Mouse (Mus musculus) limb, embryonic 14.5 days (tissue): Measurements from ENCODE around the gene Cops4. TPM values are rescaled to one million over a fixed set of nuclear protein-coding genes. Genes with fewer than 3 reads are reported as not detected.

ENCODE experiments used
- ATAC-seq: fragments of 200-750 bp; cut with Nextera tagmentation; 2 replicates; pipeline ENCODE4 v1.8.0; 2017; ENCODE audit warnings: low read depth, moderate number of reproducible peaks, moderate TSS enrichment; ENCODE audit not compliant: low FRiP score
- DNase-seq: peaks from one replicate; pipeline ENCODE4 v3.0.0-alpha.2; 2015; ENCODE audit warnings: low spot score
- H3K27ac ChIP-seq: fragments of 300-500 bp; sonication (generic); replicated peaks from 2 replicates; pipeline ENCODE4 v1.5.1; 2014; ENCODE audit warnings: low read depth, mild to moderate bottlenecking, low read length, moderate library complexity, mixed read lengths
- H3K27me3 ChIP-seq: fragments of 300-500 bp; sonication (generic); 2 replicates; pipeline ENCODE4 v1.6.1; 2014; ENCODE audit warnings: low read length, mixed read lengths; ENCODE audit not compliant: control insufficient read depth, insufficient read depth
- H3K36me3 ChIP-seq: fragments of 300-500 bp; sonication (generic); 2 replicates; pipeline ENCODE4 v1.6.1; 2014; ENCODE audit warnings: mild to moderate bottlenecking, low read length, moderate library complexity, mixed read lengths; ENCODE audit not compliant: control insufficient read depth, insufficient read depth
- H3K4me1 ChIP-seq: fragments of 300-500 bp; sonication (generic); 2 replicates; pipeline ENCODE4 v1.6.1; 2014; ENCODE audit warnings: antibody characterized with exemption, low read length, mixed read lengths; ENCODE audit not compliant: control insufficient read depth, insufficient read depth
- H3K4me2 ChIP-seq: fragments of 300-500 bp; sonication (generic); replicated peaks from 2 replicates; pipeline ENCODE4 v1.6.1; 2014; ENCODE audit warnings: low read depth, mild to moderate bottlenecking, low read length, moderate library complexity; ENCODE audit not compliant: severe bottlenecking
- H3K4me3 ChIP-seq: fragments of 300-500 bp; sonication (generic); replicated peaks from 2 replicates; pipeline ENCODE4 v1.5.1; 2014; ENCODE audit warnings: low read length
- H3K9ac ChIP-seq: fragments of 300-500 bp; sonication (generic); 2 replicates; pipeline ENCODE4 v1.6.1; 2014; ENCODE audit warnings: mild to moderate bottlenecking, low read depth, low read length, moderate library complexity; ENCODE audit not compliant: severe bottlenecking
- H3K9me3 ChIP-seq: fragments of 300-500 bp; sonication (generic); 2 replicates; pipeline ENCODE4 v1.6.1; 2016; ENCODE audit warnings: low read length; ENCODE audit not compliant: control insufficient read depth
- POLR2A ChIP-seq: fragments of 200-500 bp; IDR thresholded peaks from 2 replicates; pipeline ENCODE4 v1.8.0; 2012; ENCODE audit warnings: inconsistent platforms, mild to moderate bottlenecking, moderate library complexity, borderline replicate concordance; ENCODE audit not compliant: insufficient read depth, insufficient read length; ENCODE audit errors: extremely low read depth
- WGBS: fragments of 180-500 bp; shearing (Covaris S2); extraction: QIAGEN DNeasy Blood & Tissue Kit; methylation state at CpG from one replicate; pipeline ENCODE4 v1.1.7; 2014; 5-methylcytosine and 5-hydroxymethylcytosine counted together
- polyA plus RNA-seq, 2 experiments: library from polyadenylated mRNA; depleted of rRNA in 1 of 2; stranded (reverse) in 1 of 2; unstranded in 1 of 2; fragments of >200 nt; fragmentation: Nextera tagmentation in 1 of 2; extraction: Ambion mirVana in 1 of 2; gene quantifications; 2 replicates each; pipeline versions ENCODE4 v1.2.1 to v1.2.3; 2012 to 2014

Cops4 gene
- polyA plus RNA-seq, 2 experiments: 84.3 to 197 TPM

DNA sequence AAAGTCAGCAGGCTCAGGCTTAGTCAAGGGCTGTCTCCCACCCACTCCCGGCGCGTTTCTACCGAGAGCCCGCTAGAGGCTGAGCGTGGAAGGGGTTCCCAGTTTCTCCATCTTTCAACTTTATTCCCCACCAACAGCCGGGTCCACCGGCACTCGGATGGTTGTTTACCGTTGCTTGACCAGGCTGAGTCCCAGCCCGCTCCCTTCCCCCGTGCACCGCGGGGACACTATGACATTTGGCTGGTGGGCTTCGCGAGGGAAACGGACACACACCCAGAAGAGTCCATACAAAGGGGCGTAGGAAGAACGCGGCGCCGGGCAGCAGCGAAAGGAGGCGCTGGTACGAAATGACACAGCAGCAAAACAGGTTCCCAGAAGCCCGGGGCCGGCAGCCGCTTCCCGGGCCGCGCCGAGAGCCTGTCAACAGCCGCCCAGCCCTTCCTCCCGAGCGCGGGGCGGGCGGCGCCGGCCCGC is 18.2 kb upstream of the Cops4 start:
- Histone ChIP-seq H3K27ac (no peak overlapping the region), H3K27me3 (no peaks in the 10 kb centered on the region), H3K4me1 (peaks cover 19% of the 10 kb centered on the region), H3K4me2 (peak overlapping the region; percentile 87), H3K36me3 (no peaks in the 10 kb centered on the region), H3K4me3 (peak overlapping the region; percentile 79), H3K9ac (peak overlapping the region; percentile 59), H3K9me3 (no peaks in the 10 kb centered on the region)
- no peak for ATAC-seq
- TF ChIP-seq POLR2A: no peak
- no peak for DNase-seq
- 0% methylated on average over 25 of the region's 41 CpGs for WGBS

DNA sequence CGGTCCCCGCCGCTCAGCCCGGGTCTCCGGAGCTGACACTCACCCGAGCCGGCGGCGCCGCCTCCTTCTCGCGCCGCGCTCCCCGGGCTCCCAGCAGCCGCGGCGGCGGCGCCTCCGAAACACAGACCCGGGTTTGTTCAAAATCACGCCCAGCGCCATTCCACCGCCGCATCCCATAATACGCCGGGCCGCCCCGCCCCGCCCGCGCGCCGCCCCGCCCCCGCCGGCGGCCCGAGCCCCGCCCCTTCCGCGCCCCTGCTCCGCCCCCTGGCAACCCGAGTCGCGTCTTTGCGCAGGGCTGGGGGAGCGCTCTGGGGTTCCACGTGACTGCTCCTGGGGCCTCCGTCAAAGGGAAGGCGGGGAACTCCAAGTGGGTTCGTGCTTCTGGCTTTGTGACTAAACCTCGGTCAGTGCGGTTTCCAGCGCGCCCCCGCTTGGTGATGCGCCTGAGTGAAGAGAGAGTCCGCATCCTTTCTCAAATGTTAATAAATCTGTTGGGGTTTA is 17.6 kb upstream of the Cops4 start, which contains the start of gene Lin54:
Lin54 (minus strand) TSS at position 182 of the 504 bp plus-strand sequence.
- TF ChIP-seq POLR2A: peak; percentile 79; the same call in 1 of the 2 replicates
- Histone ChIP-seq H3K27ac (peak within 1 kb of the TSS; percentile 68; the same call in 1 of the 2 replicates), H3K9ac (peak within 1 kb of the TSS; percentile 59), H3K4me3 (peak within 1 kb of the TSS; percentile 79), H3K4me1 (peaks cover 19% of the 10 kb centered on the region), H3K4me2 (peak within 1 kb of the TSS; percentile 87), H3K36me3 (no peaks in the 10 kb centered on the region), H3K9me3 (no peaks in the 10 kb centered on the region), H3K27me3 (no peaks in the 10 kb centered on the region)
- DNase-seq (peak; percentile 92), ATAC-seq (peak; percentile 93)
- 0% methylated on average over 45 of the region's 60 CpGs for WGBS

DNA sequence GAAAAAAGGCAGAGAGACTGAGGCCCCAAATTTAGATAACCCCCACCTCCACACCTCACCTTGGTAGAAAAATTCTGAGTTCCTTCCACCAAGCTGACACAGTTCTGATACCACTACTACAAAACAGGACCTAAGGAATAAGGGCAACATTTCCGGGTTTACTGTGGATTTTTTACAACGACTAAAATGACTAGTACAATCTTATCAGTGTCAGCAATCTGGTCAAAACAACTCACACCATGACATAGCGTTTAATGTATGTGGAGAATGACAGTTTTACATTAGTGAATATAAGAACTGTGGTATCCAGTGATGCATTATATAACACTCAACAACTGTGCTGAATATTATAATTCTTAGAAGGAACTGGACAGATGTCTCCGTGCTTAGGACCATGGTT is 16.8 kb upstream of the Cops4 start:
- TF ChIP-seq POLR2A: no peak
- peak overlapping the region; percentile 68; the same call in 1 of the 2 replicates for H3K27ac ChIP-seq

DNA sequence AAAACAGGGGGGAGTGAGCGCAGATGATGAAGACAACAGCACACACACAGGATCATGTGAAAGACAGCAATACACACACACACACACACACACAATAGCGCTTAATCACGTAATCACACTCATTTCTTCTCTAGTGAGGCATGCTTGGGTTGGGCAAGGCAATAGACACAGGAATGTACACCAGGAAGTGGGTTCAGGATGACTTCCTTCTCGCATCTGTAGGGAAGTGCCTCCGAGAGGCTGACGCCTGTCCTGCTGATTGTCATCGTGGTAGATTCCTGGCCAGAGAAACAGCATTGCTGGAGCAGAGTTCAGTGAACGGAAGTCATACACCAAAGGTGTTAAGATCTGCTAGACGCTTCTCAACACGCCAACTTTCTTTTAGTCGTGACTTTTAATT is 8.9 kb upstream of the Cops4 start:
- Histone ChIP-seq H3K9ac (no peak overlapping the region), H3K4me1 (no peaks in the 10 kb centered on the region), H3K4me3 (no peak overlapping the region), H3K4me2 (no peak overlapping the region), H3K36me3 (no peaks in the 10 kb centered on the region), H3K9me3 (no peaks in the 10 kb centered on the region), H3K27ac (no peak overlapping the region), H3K27me3 (no peaks in the 10 kb centered on the region)
- DNase-seq: no peak
- WGBS: 72% methylated on average over 11 of the region's 11 CpGs
- ATAC-seq: no peak
- no peak for TF ChIP-seq POLR2A

More for the DNA sequence above, 16.8 kb upstream of the Cops4 start:
- DNase-seq: no peak
- Histone ChIP-seq H3K9me3 (no peaks in the 10 kb centered on the region), H3K4me2 (peak overlapping the region; percentile 87; the same call in 1 of the 2 replicates), H3K27me3 (no peaks in the 10 kb centered on the region), H3K4me3 (peak overlapping the region; percentile 79; the same call in 1 of the 2 replicates), H3K36me3 (no peaks in the 10 kb centered on the region), H3K4me1 (peaks cover 19% of the 10 kb centered on the region), H3K9ac (no peak overlapping the region)
- no peak for ATAC-seq
- WGBS: 81% methylated on average over 4 of the region's 4 CpGs

DNA sequence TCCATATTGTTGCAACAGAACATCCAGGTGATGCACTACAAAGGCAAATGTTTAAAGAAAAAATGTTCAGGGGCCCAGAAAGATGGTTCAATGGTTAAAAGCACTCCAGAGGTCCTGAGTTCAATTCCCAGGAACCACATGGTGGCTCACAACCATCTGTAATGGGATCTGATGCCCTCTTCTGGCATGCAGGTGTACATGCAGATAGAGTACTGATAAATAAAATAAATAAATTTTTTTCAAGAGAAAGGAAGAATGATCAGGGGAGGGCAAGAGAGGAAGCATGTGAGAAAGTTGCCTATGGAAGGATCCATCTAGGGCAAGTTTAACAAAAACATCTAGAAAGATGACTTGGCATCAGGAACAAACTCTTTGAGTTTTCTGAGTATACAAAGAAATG is 5.5 kb upstream of the Cops4 start:
- H3K4me3 ChIP-seq: no peak overlapping the region
- peaks cover 1% of the 10 kb centered on the region for H3K4me1 ChIP-seq
- H3K4me2 ChIP-seq: no peak overlapping the region
- no peak overlapping the region for H3K9ac ChIP-seq
- no peaks in the 10 kb centered on the region for H3K27me3 ChIP-seq
- no peak for DNase-seq
- no peak overlapping the region for H3K27ac ChIP-seq
- no peak for ATAC-seq
- TF ChIP-seq POLR2A: no peak
- no peaks in the 10 kb centered on the region for H3K9me3 ChIP-seq
- H3K36me3 ChIP-seq: no peaks in the 10 kb centered on the region

DNA sequence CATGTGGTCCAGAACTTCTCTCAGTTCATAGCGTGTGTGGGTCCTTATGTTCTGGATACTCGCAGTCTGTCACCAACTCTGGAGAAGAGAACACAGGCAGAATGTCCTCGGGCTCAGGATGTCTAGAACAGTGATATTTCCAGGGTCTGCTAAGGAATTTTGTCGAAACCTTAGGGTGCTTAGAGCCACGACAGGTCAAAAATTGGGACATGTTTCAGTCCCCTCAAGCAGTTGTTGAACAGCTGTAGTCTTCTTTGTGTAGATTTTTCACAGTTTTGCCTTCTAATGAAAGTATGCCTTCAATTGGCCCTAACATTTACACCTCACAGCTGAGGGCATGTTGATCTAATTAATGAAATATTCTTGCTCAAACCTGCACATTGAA is 910 bp downstream of the Cops4 start:
- Histone ChIP-seq H3K4me2 (peak overlapping the region; percentile 48), H3K9ac (peak overlapping the region; percentile 94), H3K9me3 (no peaks in the 10 kb centered on the region), H3K27me3 (no peaks in the 10 kb centered on the region), H3K4me1 (peaks cover 13% of the 10 kb centered on the region), H3K4me3 (peak overlapping the region; percentile 87), H3K27ac (peak overlapping the region; percentile 74), H3K36me3 (peaks cover 3% of the 10 kb centered on the region; the same call in 1 of the 2 replicates)
- ATAC-seq (no peak), DNase-seq (no peak)
- no peak for TF ChIP-seq POLR2A
- 3% methylated on average over 5 of the region's 5 CpGs for WGBS
